Mouse (Mus musculus) olfactory bulb, adult 2 months (tissue): Measurements from ENCODE around the gene Fgfr2.

Experiments
- CTCF ChIP-seq: fragments of 200-500 bp; IDR thresholded peaks from 2 replicates; pipeline ENCODE4 v1.5.1; 2012; ENCODE audit warnings: low read depth, mild to moderate bottlenecking, low read length, moderate library complexity; ENCODE audit not compliant: insufficient read depth
- POLR2A ChIP-seq: fragments of 200-500 bp; IDR thresholded peaks from 2 replicates; pipeline ENCODE4 v1.6.1; 2012; ENCODE audit warnings: mild to moderate bottlenecking, low read depth, low read length, moderate library complexity; ENCODE audit not compliant: insufficient read depth

DNA sequence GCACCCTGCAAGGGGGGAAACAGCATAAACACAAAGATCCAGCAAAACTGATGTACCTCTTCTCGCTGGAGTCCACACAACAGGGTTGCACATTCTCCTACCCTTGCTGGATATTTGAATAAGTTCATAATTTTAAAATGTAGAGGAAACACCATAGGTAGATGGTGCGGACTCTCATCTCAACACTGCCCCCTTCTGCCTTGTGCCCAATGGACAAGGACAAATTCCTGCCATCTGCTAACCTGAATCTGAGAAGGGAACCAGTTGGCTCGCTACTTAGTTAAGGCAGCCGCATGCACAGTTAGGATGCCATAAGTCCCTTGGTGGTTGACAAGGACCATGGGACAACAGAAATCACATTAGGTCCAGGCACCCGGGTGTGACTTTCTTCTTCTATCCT is 2852.3 kb downstream of the Fgfr2 start:
- TF ChIP-seq POLR2A = no peak
- no peak for TF ChIP-seq CTCF
